Mouse (Mus musculus) olfactory bulb, adult 2 months (tissue): ENCODE data around the gene Sesn2.

Experiments
- CTCF ChIP-seq: fragments of 200-500 bp; IDR thresholded peaks from 2 replicates; pipeline ENCODE4 v1.5.1; 2012; ENCODE audit warnings: low read depth, mild to moderate bottlenecking, low read length, moderate library complexity; ENCODE audit not compliant: insufficient read depth
- POLR2A ChIP-seq: fragments of 200-500 bp; IDR thresholded peaks from 2 replicates; pipeline ENCODE4 v1.6.1; 2012; ENCODE audit warnings: mild to moderate bottlenecking, low read depth, low read length, moderate library complexity; ENCODE audit not compliant: insufficient read depth

GRCm38 (mm10) chr4:132488521-132488920 lies 21.8 kb downstream of the Sesn2 start:
- TF ChIP-seq CTCF (no peak), POLR2A (no peak)
